Mouse (Mus musculus) limb, embryonic 11.5 days (tissue): ENCODE data around the gene Gm364. TPM values are rescaled to one million over a fixed set of nuclear protein-coding genes. Genes with fewer than 3 reads are reported as not detected.

ENCODE experiments used
- ATAC-seq: fragments of 200-750 bp; cut with Nextera tagmentation; 2 replicates; pipeline ENCODE4 v1.8.0; 2017; ENCODE audit warnings: low read depth; ENCODE audit not compliant: insufficient number of reproducible peaks, low FRiP score, low TSS enrichment
- DNase-seq: peaks from one replicate; pipeline ENCODE4 v3.0.0-alpha.2; 2015; ENCODE audit warnings: low spot score
- H3K27ac ChIP-seq: fragments of 300-500 bp; sonication (generic); replicated peaks from 2 replicates; pipeline ENCODE4 v1.5.1; 2014; ENCODE audit warnings: low read depth, mild to moderate bottlenecking, low read length
- H3K27me3 ChIP-seq: fragments of 300-500 bp; sonication (generic); 2 replicates; pipeline ENCODE4 v1.6.1; 2014; ENCODE audit warnings: mild to moderate bottlenecking, low read length, mixed read lengths; ENCODE audit not compliant: control insufficient read depth, insufficient read depth
- H3K36me3 ChIP-seq: fragments of 300-500 bp; sonication (generic); 2 replicates; pipeline ENCODE4 v1.6.1; 2014; ENCODE audit warnings: mild to moderate bottlenecking, low read length, moderate library complexity, mixed read lengths; ENCODE audit not compliant: control insufficient read depth, insufficient read depth
- H3K4me1 ChIP-seq: fragments of 300-500 bp; sonication (generic); 2 replicates; pipeline ENCODE4 v1.6.1; 2014; ENCODE audit warnings: low read length, mixed read lengths; ENCODE audit not compliant: control insufficient read depth, insufficient read depth
- H3K4me2 ChIP-seq: fragments of 300-500 bp; sonication (generic); 2 replicates; pipeline ENCODE4 v1.6.1; 2014; ENCODE audit warnings: low read depth, mild to moderate bottlenecking, moderate library complexity; ENCODE audit not compliant: severe bottlenecking
- H3K4me3 ChIP-seq: fragments of 300-500 bp; sonication (generic); 2 replicates; pipeline ENCODE4 v1.5.1; 2014; ENCODE audit warnings: low read depth, low read length
- H3K9ac ChIP-seq: fragments of 300-500 bp; sonication (generic); 2 replicates; pipeline ENCODE4 v1.6.1; 2014; ENCODE audit warnings: mild to moderate bottlenecking, low read length
- H3K9me3 ChIP-seq: fragments of 300-500 bp; sonication (generic); 2 replicates; pipeline ENCODE4 v1.6.1; 2016; ENCODE audit warnings: low read length; ENCODE audit not compliant: control insufficient read depth
- WGBS: fragments of 180-500 bp; shearing (Covaris S2); extraction: QIAGEN DNeasy Blood & Tissue Kit; methylation state at CpG from one replicate; pipeline ENCODE4 v1.1.7; 2014; 5-methylcytosine and 5-hydroxymethylcytosine counted together
- polyA plus RNA-seq: library from polyadenylated mRNA; unstranded; fragments of >200 nt; fragmentation: Nextera tagmentation; extraction: Ambion mirVana; gene quantifications from 2 replicates; pipeline ENCODE4 v1.2.1, GENCODE M21; 2014

Gene Gm364
- polyA plus RNA-seq, 1 experiment from 2014 or later, result not detected

DNA sequence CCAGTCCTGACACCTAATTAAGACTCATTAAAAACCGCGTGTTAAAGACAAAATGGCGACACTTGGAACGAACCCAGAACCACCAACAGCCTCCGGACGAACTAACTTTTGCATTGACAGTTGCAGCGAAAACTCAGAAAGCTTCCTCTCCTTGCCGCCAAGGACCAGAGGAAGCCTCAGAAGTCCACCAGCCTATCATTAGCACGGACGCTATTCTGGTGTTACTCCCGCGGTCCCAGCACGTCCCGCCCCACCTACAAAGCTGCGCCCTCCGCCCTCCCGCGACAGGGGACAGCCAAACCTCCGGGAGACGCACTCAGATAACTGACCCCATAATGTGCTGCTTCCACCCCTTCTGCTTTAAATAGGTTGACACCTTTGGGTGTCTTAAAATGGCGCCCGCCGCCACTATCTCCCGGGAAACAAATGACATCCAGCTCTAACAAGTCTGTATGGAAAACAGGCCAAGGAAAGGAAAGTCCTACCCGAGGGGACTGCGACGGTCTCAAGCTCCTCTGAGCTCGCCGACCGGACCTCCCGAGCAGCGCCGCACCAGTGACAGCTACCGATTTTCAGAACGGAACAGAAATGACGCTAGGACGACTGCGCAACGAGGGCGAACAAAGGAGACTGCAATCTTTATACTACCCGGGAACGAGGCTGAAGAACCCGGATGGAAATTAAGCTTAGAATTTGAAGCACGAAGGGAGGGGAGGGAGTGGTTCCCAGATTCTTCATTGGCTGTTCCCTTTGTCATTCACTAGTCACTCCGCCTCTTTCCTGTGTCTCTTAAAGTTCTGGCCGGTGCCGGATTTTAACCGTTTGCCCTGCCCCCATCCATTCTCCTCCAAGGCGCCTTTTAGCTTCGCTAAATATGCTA lies 16.3 kb upstream of the Gm364 start, which contains the start of gene Rbmx:
Rbmx (minus strand) TSS at position 670 of the 880 bp plus-strand sequence.
- ATAC-seq (peak; percentile 92), DNase-seq (peak; percentile 85)
- Histone ChIP-seq H3K27me3 (no peaks in the 10 kb centered on the region), H3K27ac (peak within 1 kb of the TSS; percentile 72; the same call in 1 of the 2 replicates), H3K4me1 (no peaks in the 10 kb centered on the region), H3K9me3 (no peaks in the 10 kb centered on the region), H3K4me2 (peak within 1 kb of the TSS; percentile 34; the same call in 1 of the 2 replicates), H3K9ac (peak within 1 kb of the TSS; percentile 86), H3K4me3 (peak within 1 kb of the TSS; percentile 50), H3K36me3 (peaks cover 4% of the 10 kb centered on the region; the same call in 1 of the 2 replicates)
- 12% methylated on average over 50 of the region's 50 CpGs for WGBS

DNA sequence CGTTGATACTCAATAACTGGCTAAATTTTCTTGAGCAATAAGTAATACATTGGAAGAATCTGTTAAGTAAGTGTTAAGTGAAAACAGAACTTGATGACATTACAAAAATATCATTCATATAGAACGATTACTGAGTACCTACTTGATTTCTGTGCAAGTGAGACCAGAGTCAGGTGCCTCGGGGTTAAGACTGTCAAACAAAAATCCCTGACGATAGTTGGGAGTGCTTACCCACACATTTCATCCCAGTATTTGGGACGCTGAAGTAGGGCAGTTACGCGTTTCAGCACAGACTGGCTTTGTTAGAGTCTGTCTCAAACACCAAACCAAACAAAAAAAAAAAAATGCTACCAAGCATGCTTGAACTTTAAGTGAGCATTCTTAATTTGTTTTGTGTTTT lies 15.5 kb upstream of the Gm364 start:
- Histone ChIP-seq H3K36me3 (peaks cover 2% of the 10 kb centered on the region; the same call in 1 of the 2 replicates), H3K9me3 (no peaks in the 10 kb centered on the region), H3K4me2 (0 out of 2 replicates have a peak overlapping the region, but pooled peaks have one; percentile 15), H3K27ac (no peak overlapping the region), H3K9ac (no peak overlapping the region), H3K4me1 (no peaks in the 10 kb centered on the region), H3K27me3 (no peaks in the 10 kb centered on the region), H3K4me3 (no peak overlapping the region)
- WGBS, result 37% methylated on average over 7 of the region's 7 CpGs
- no peak for DNase-seq
- 0 out of 2 replicates have a peak, but pooled peaks have one; percentile 22 for ATAC-seq

DNA sequence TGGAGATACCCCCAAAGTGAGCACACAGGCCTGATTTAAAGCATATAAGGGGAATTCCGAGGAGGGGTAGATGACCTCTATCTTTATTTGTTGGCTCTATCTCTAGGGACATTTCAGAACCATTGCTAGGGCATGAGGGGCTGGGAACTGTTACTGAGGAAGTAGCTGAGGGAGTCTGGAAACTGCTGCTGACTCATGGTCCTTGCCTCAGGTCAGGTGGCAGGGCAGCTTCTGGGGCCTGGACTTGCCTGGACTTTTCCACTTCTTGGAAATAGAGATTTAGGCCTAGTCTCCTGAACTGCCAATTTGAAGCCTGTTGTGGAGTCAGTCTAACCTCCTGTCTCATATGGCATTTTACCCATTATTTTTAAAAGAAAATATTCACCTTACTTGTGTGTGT lies 7.6 kb upstream of the Gm364 start:
- Histone ChIP-seq H3K4me1 (no peaks in the 10 kb centered on the region), H3K4me2 (no peak overlapping the region), H3K9ac (no peak overlapping the region), H3K4me3 (no peak overlapping the region), H3K27me3 (no peaks in the 10 kb centered on the region), H3K9me3 (no peaks in the 10 kb centered on the region), H3K27ac (no peak overlapping the region), H3K36me3 (no peaks in the 10 kb centered on the region)
- DNase-seq, result no peak
- WGBS, result 75% methylated on average over 1 of the region's 1 CpGs
- no peak for ATAC-seq

DNA sequence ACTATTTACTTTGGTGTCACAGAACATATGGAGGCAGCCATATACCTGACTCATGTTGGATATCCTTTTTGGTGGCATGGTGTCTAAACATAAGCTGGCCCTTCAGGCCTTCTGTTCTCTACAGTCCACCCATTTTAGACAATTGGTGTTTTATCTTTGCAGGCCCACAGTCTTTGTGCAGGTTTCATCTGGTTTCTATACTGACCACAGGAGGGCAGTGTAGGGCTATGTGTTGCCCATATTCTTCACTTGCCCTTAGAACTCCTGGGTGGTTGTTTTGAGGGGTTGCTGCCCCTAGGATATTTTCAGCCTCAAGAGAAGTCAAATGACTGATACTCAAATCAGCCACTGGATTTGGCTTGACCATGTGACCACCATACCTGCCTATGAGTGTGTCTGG lies 5.3 kb upstream of the Gm364 start:
- Histone ChIP-seq H3K9ac (no peak overlapping the region), H3K4me1 (no peaks in the 10 kb centered on the region), H3K27ac (no peak overlapping the region), H3K36me3 (no peaks in the 10 kb centered on the region), H3K4me2 (no peak overlapping the region), H3K4me3 (no peak overlapping the region), H3K9me3 (no peaks in the 10 kb centered on the region), H3K27me3 (no peaks in the 10 kb centered on the region)
- DNase-seq (no peak), ATAC-seq (no peak)

DNA sequence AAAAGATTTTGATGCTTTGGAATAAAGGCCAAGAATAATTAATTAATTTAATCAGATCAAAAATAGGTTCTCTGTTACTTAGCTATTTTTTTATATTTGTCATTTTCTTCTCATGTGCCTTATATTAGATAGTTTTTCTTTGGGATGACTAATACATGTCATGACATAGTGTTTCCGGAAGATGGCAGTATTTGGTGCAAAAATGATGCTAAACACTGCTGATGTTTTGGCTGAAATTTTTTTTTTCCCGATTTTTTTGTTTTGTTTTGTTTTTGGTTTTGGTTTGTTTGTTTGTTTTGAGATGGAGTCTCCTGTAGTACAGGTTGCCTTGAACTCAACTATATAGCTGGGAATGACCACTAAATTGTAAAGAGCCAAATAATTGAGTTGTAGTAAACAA lies 22.7 kb downstream of the Gm364 start:
- H3K4me1 ChIP-seq, result no peaks in the 10 kb centered on the region
- ATAC-seq (no peak), DNase-seq (no peak)
- no peak overlapping the region for H3K4me3 ChIP-seq
- no peak overlapping the region for H3K4me2 ChIP-seq
- WGBS, result 13% methylated on average over 2 of the region's 2 CpGs
- no peak overlapping the region for H3K9ac ChIP-seq
- H3K27ac ChIP-seq, result no peak overlapping the region
- no peaks in the 10 kb centered on the region for H3K27me3 ChIP-seq
- H3K36me3 ChIP-seq, result no peaks in the 10 kb centered on the region
- no peaks in the 10 kb centered on the region for H3K9me3 ChIP-seq

DNA sequence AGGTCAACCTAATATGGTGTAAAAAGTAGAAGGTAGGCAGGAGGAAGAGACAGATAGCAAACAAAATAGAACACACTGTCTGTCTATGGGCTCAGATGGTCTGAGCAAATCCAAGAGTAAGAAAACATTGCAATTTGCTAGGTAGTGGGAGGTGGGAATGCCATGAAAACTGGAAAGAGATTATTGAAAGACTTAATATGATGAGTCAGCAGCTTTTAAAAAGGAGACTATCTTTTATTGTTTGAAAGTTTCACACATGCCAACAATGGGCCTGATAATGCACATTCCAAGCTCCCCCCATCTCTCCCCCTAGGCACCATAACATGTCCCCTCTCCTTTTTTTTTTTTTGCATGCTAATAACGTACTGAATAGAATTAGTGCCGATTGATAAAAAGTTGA lies 24.9 kb downstream of the Gm364 start:
- WGBS, result 89% methylated on average over 2 of the region's 2 CpGs
- Histone ChIP-seq H3K4me2 (no peak overlapping the region), H3K27ac (no peak overlapping the region), H3K4me1 (no peaks in the 10 kb centered on the region), H3K36me3 (no peaks in the 10 kb centered on the region), H3K4me3 (no peak overlapping the region), H3K27me3 (no peaks in the 10 kb centered on the region), H3K9me3 (no peaks in the 10 kb centered on the region), H3K9ac (no peak overlapping the region)
- DNase-seq, result no peak
- ATAC-seq, result no peak

DNA sequence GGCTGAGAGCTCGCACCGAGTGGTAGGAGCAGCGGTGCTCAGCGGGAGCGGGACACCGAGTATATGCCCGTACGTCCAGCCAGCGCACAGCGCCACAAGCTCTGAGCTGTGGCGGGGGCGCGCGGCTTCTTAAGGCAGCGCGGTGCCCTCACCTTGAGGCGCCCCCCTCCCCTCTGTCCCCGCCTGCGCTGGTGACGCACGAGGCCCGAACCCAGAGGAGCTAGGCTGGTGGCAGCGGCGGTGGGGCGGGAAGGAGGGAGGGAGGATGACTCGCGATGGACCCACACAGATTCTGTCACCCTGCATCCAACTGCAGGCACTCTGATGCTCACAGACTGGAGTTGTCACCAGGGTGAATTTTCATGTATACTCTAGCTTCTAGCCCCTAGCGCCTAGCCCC lies 94.7 kb downstream of the Gm364 start, which contains the start of gene Gpr101:
Gpr101 (minus strand) TSS at position 124 of the 400 bp plus-strand sequence.
- H3K36me3 ChIP-seq, result no peaks in the 10 kb centered on the region
- H3K27ac ChIP-seq, result no peak within 1 kb of the TSS
- no peak for ATAC-seq
- no peak within 1 kb of the TSS for H3K9ac ChIP-seq
- peak within 1 kb of the TSS; percentile 10 for H3K4me3 ChIP-seq
- no peaks in the 10 kb centered on the region for H3K9me3 ChIP-seq
- DNase-seq, result peak; percentile 27
- 10% methylated on average over 17 of the region's 28 CpGs for WGBS
- peaks cover 13% of the 10 kb centered on the region for H3K27me3 ChIP-seq
- H3K4me1 ChIP-seq, result no peaks in the 10 kb centered on the region
- peak within 1 kb of the TSS; percentile 53 for H3K4me2 ChIP-seq

DNA sequence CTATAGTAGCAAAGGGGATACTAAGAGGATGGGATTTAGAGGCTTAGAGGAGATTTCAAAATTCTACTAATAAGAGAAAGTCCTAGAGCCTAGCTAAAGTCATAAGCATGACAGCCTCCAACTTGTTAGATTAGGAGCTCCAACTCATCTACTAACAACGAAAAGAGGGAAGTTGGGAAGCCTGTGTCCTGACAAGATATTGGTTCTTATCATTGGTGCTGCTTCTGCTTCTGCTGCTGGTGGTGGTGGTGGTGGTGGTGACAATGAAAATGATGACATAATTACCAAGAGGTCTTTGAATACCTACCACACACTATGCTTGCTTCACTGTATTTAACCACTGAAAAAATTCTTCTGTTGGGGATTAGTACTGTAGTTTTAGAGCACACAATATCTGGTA lies 97.3 kb downstream of the Gm364 start:
- Histone ChIP-seq H3K4me1 (no peaks in the 10 kb centered on the region), H3K4me3 (no peak overlapping the region), H3K4me2 (no peak overlapping the region), H3K27ac (no peak overlapping the region), H3K9me3 (no peaks in the 10 kb centered on the region), H3K9ac (no peak overlapping the region), H3K36me3 (no peaks in the 10 kb centered on the region), H3K27me3 (peaks cover 13% of the 10 kb centered on the region)
- ATAC-seq (no peak), DNase-seq (no peak)
- 83% methylated on average over 1 of the region's 1 CpGs for whole genome bisulfite sequencing
